Mouse (Mus musculus): Measurements from ENCODE around the gene Ntpcr.

GRCm38 (mm10) chr8:125705816-125706215 lies 23.9 kb upstream of the Ntpcr start:
- no peak for TF ChIP-seq ZNF384 (IDR thresholded peaks at IDR 0.05; ENCODE audit: low read depth, low read length)
- no peak for TF ChIP-seq ZC3H11A (IDR thresholded peaks at IDR 0.05; ENCODE audit: borderline replicate concordance, low read depth, low read length)
